Comparison of ENCODE assay signal across 10 mouse cellular contexts in genomic region chr8:84813059-84813458, GRCm38 (mm10). TPM values are rescaled to one million over a fixed set of nuclear protein-coding genes. Genes with fewer than 3 reads are reported as not detected.
DNase-seq lines count a peak whose midpoint lies in the region; ATAC-seq and TF ChIP-seq lines count a peak whose summit lies in the region.
"Had no signal": no experiment of that assay in that cellular context is flagged by ENCODE, and none has a peak within 500 bp of the region (broad histone marks: within the 10 kb centered on the region; RNA-seq: fewer than 3 reads in every experiment).

No protein-coding gene starts in this region.

- ATAC-seq in forebrain, postnatal 0 days: peak; percentile 44; the same call in 1 of the 2 replicates
- ATAC-seq in intestine, postnatal 0 days: no peak
- no peak for ATAC-seq in liver, postnatal 0 days
- peak; percentile 65; the same call in 1 of the 2 replicates for ATAC-seq in neutrophil, adult 5-6 weeks (ENCODE audit: extremely low read depth, insufficient number of reproducible peaks, low FRiP score, poor library complexity, severe bottlenecking)

- peaks cover 0 to 5% of the 10 kb centered on the region in 2 experiments; a peak in 3 of 4 replicates for H3K4me1 ChIP-seq in MEL (ENCODE audit: control insufficient read depth in 1 of 2, insufficient read depth in 2 of 2, low read length in 2 of 2)
- peaks cover 14% of the 10 kb centered on the region for H3K4me1 ChIP-seq in forebrain, postnatal 0 days (ENCODE audit: insufficient read depth)
- H3K4me1 ChIP-seq in intestine, postnatal 0 days (replicated peaks; ENCODE audit: control insufficient read depth, insufficient read depth, low read length): no peaks in the 10 kb centered on the region
- peaks cover 15% of the 10 kb centered on the region for H3K4me1 ChIP-seq in liver, postnatal 0 days (ENCODE audit: insufficient read depth)

- no peaks in the 10 kb centered on the region for H3K27me3 ChIP-seq in MEL (ENCODE audit: control insufficient read depth in 1 of 2, insufficient read depth in 2 of 2, low read length in 2 of 2)
- no peaks in the 10 kb centered on the region for H3K27me3 ChIP-seq in forebrain, postnatal 0 days (ENCODE audit: insufficient read depth, low read length)
- H3K27me3 ChIP-seq in intestine, postnatal 0 days (replicated peaks; ENCODE audit: control insufficient read depth, insufficient read depth, low read length): peaks cover 42% of the 10 kb centered on the region
- H3K27me3 ChIP-seq in liver, postnatal 0 days (ENCODE audit: insufficient read depth, low read length): peaks cover 14% of the 10 kb centered on the region

- H3K79me2 ChIP-seq in MEL (ENCODE audit: control insufficient read depth, insufficient read depth, low read length, poor library complexity): no peaks in the 10 kb centered on the region

- 0% methylated on average over 5 of the region's 5 CpGs for WGBS in forebrain, postnatal 0 days
- WGBS in intestine, postnatal 0 days: 3% methylated on average over 5 of the region's 5 CpGs
- WGBS in liver, postnatal 0 days (ENCODE audit: insufficient replicate concordance): 2% methylated on average over 5 of the region's 5 CpGs

- peak; percentile 97 for TF ChIP-seq RAD21 in MEL (IDR thresholded peaks at IDR 0.05; ENCODE audit: low read depth, low read length)

- TF ChIP-seq EP300 in MEL (IDR thresholded peaks at IDR 0.05; ENCODE audit: low read depth in 1 of 2, low read length in 2 of 2): no peak
- TF ChIP-seq EP300 in liver, postnatal 0 days (IDR thresholded peaks at IDR 0.05; ENCODE audit: low read depth): no peak

- no peak overlapping the region for H3K9ac ChIP-seq in MEL (ENCODE audit: control insufficient read depth, low read depth, low read length, poor library complexity, severe bottlenecking)
- peak overlapping the region; percentile 10; the same call in 1 of the 2 replicates for H3K9ac ChIP-seq in forebrain, postnatal 0 days
- no peak overlapping the region for H3K9ac ChIP-seq in intestine, postnatal 0 days (ENCODE audit: low read depth, low read length)
- H3K9ac ChIP-seq in liver, postnatal 0 days (replicated peaks): no peak overlapping the region

- H3K4me3 ChIP-seq in MEL (ENCODE audit: control insufficient read depth in 1 of 2, insufficient read depth in 1 of 2, low read depth in 2 of 2, low read length in 2 of 2): no peak overlapping the region
- no peak overlapping the region for H3K4me3 ChIP-seq in forebrain, postnatal 0 days (ENCODE audit: low read depth, low read length)
- no peak overlapping the region for H3K4me3 ChIP-seq in intestine, postnatal 0 days (ENCODE audit: low read depth, low read length)
- H3K4me3 ChIP-seq in liver, postnatal 0 days (ENCODE audit: low read depth, low read length): no peak overlapping the region
- H3K4me3 ChIP-seq: erythroblast, embryonic 14.5 days; myocyte had no signal

- peak; percentile 73 to 90 (median 90) for TF ChIP-seq CTCF in MEL (IDR thresholded peaks at IDR 0.05 in 2 of 3, conservative IDR thresholded peaks at IDR 0.05 in 1 of 3; ENCODE audit: control insufficient read depth in 1 of 3, insufficient read depth in 1 of 3, low read depth in 2 of 3, low read length in 3 of 3, poor library complexity in 1 of 3, severe bottlenecking in 1 of 3)
- peak; percentile 93 for TF ChIP-seq CTCF in forebrain, postnatal 0 days (IDR thresholded peaks at IDR 0.05; ENCODE audit: low read depth)
- peak; percentile 87 for TF ChIP-seq CTCF in intestine, postnatal 0 days (IDR thresholded peaks at IDR 0.05; ENCODE audit: low read depth)
- TF ChIP-seq CTCF in liver, postnatal 0 days (IDR thresholded peaks at IDR 0.05; ENCODE audit: low read depth): peak; percentile 94

- no peak overlapping the region for H3K4me2 ChIP-seq in forebrain, postnatal 0 days (ENCODE audit: low read depth)
- H3K4me2 ChIP-seq in intestine, postnatal 0 days (replicated peaks; ENCODE audit: low read depth): no peak overlapping the region
- H3K4me2 ChIP-seq in liver, postnatal 0 days (ENCODE audit: low read depth, low read length): no peak overlapping the region

- H3K36me3 ChIP-seq in MEL (ENCODE audit: control insufficient read depth in 1 of 2, insufficient read depth in 2 of 2, low read length in 2 of 2): peaks cover 0 to 2% of the 10 kb centered on the region in 2 experiments; a peak in 1 of 4 replicates
- no peaks in the 10 kb centered on the region for H3K36me3 ChIP-seq in forebrain, postnatal 0 days (ENCODE audit: insufficient read depth)
- H3K36me3 ChIP-seq in intestine, postnatal 0 days (ENCODE audit: control insufficient read depth, insufficient read depth): no peaks in the 10 kb centered on the region
- no peaks in the 10 kb centered on the region for H3K36me3 ChIP-seq in liver, postnatal 0 days (replicated peaks; ENCODE audit: insufficient read depth, low read length)

- H3K9me3 ChIP-seq in MEL (replicated peaks; ENCODE audit: insufficient read depth, low read length): no peaks in the 10 kb centered on the region
- H3K9me3 ChIP-seq in forebrain, postnatal 0 days (ENCODE audit: low read length): no peaks in the 10 kb centered on the region
- H3K9me3 ChIP-seq in intestine, postnatal 0 days (ENCODE audit: control insufficient read depth): no peaks in the 10 kb centered on the region
- H3K9me3 ChIP-seq in liver, postnatal 0 days (ENCODE audit: low read length): no peaks in the 10 kb centered on the region

- DNase-seq in 416B (ENCODE audit: low read depth): peak; percentile 83
- DNase-seq in MEL (ENCODE audit: low read depth, low spot score): peak; percentile 81
- peak; percentile 77 for DNase-seq in cerebellum, adult 11-12 months
- peak; percentile 93 for DNase-seq in forebrain, postnatal 0 days
- DNase-seq in liver, postnatal 0 days: peak; percentile 88
- DNase-seq in thymus, postnatal 0 days (ENCODE audit: low spot score): peak; percentile 84

- no peak overlapping the region for H3K27ac ChIP-seq in MEL (ENCODE audit: control insufficient read depth, low read depth, low read length)
- peak overlapping the region; percentile 87 for H3K27ac ChIP-seq in forebrain, postnatal 0 days (ENCODE audit: low read depth, low read length)
- H3K27ac ChIP-seq in intestine, postnatal 0 days (ENCODE audit: low read depth, low read length): no peak overlapping the region
- no peak overlapping the region for H3K27ac ChIP-seq in liver, postnatal 0 days (ENCODE audit: low read depth)

- TF ChIP-seq POLR2A in MEL (IDR thresholded peaks at IDR 0.05; ENCODE audit: control insufficient read depth in 1 of 2, insufficient read depth in 1 of 2, low read depth in 1 of 2, low read length in 2 of 2, poor library complexity in 1 of 2): no peak

RNA-seq across cellular contexts. Expression of gene Dand5, which starts 9.6 kb away (rescaled TPM):
- 1.4 and 1.7 TPM in 2 replicates for total RNA-seq in MEL (2012; rRNA removed)
- polyA plus RNA-seq in MEL (2012; ENCODE audit: insufficient read depth in 1 of 2, insufficient read length in 2 of 2, low read depth in 1 of 2, low replicate concordance in 2 of 2, missing spikeins in 1 of 2): 1 to 10 TPM in 1 of 2 experiments, not detected in 1; 2.2 TPM
- 4.7 and 6.9 TPM in 2 replicates for total RNA-seq in forebrain, postnatal 0 days (2014; rRNA removed)
- 8.2 and 10.0 TPM in 2 replicates for polyA plus RNA-seq in forebrain, postnatal 0 days (2015; fragmentation: Nextera tagmentation; extraction: Ambion mirVana)
- polyA plus RNA-seq in intestine, postnatal 0 days (2015; fragmentation: Nextera tagmentation; extraction: Ambion mirVana): 1.9 and 2.2 TPM in 2 replicates
- polyA plus RNA-seq in liver, postnatal 0 days (2015; fragmentation: Nextera tagmentation; extraction: Ambion mirVana): 2.4 and 2.5 TPM in 2 replicates
- total RNA-seq in neutrophil, adult 5-6 weeks (2017): 4.5 and 5.5 TPM in 2 replicates
- polyA plus RNA-seq in thymus, postnatal 0 days (2015; fragmentation: Nextera tagmentation; extraction: Ambion mirVana): 4.0 and 4.4 TPM in 2 replicates

RNA-seq across cellular contexts. Expression of gene Nfix, which starts 12.9 kb away (rescaled TPM):
- 11.3 and 14.4 TPM in 2 replicates for total RNA-seq in MEL (2012; rRNA removed)
- 10 to 100 TPM in 1 of 2 experiments, not detected in 1; 29.1 TPM for polyA plus RNA-seq in MEL (2012; ENCODE audit: insufficient read depth in 1 of 2, insufficient read length in 2 of 2, low read depth in 1 of 2, low replicate concordance in 2 of 2, missing spikeins in 1 of 2)
- 111 and 116 TPM in 2 replicates for total RNA-seq in forebrain, postnatal 0 days (2014; rRNA removed)
- 347 and 376 TPM in 2 replicates for polyA plus RNA-seq in forebrain, postnatal 0 days (2015; fragmentation: Nextera tagmentation; extraction: Ambion mirVana)
- 11.2 and 12.0 TPM in 2 replicates for polyA plus RNA-seq in intestine, postnatal 0 days (2015; fragmentation: Nextera tagmentation; extraction: Ambion mirVana)
- polyA plus RNA-seq in liver, postnatal 0 days (2015; fragmentation: Nextera tagmentation; extraction: Ambion mirVana): 4.7 and 5.4 TPM in 2 replicates
- 1.7 and 3.4 TPM in 2 replicates for total RNA-seq in neutrophil, adult 5-6 weeks (2017)
- 7.2 and 11.7 TPM in 2 replicates for polyA plus RNA-seq in thymus, postnatal 0 days (2015; fragmentation: Nextera tagmentation; extraction: Ambion mirVana)

RNA-seq across cellular contexts. Expression of gene Gadd45gip1, which starts 18.3 kb away (rescaled TPM):
- 47.5 and 51.8 TPM in 2 replicates for total RNA-seq in MEL (2012; rRNA removed)
- 10 to 100 TPM in 1 of 2 experiments, not detected in 1; 62.9 TPM for polyA plus RNA-seq in MEL (2012; ENCODE audit: insufficient read depth in 1 of 2, insufficient read length in 2 of 2, low read depth in 1 of 2, low replicate concordance in 2 of 2, missing spikeins in 1 of 2)
- 24.7 and 28.7 TPM in 2 replicates for total RNA-seq in forebrain, postnatal 0 days (2014; rRNA removed)
- 36.7 and 40.8 TPM in 2 replicates for polyA plus RNA-seq in forebrain, postnatal 0 days (2015; fragmentation: Nextera tagmentation; extraction: Ambion mirVana)
- polyA plus RNA-seq in intestine, postnatal 0 days (2015; fragmentation: Nextera tagmentation; extraction: Ambion mirVana): 36.3 and 37.6 TPM in 2 replicates
- 31.9 and 34.9 TPM in 2 replicates for polyA plus RNA-seq in liver, postnatal 0 days (2015; fragmentation: Nextera tagmentation; extraction: Ambion mirVana)
- 14.1 and 16.7 TPM in 2 replicates for total RNA-seq in neutrophil, adult 5-6 weeks (2017)
- polyA plus RNA-seq in thymus, postnatal 0 days (2015; fragmentation: Nextera tagmentation; extraction: Ambion mirVana): 56.4 and 57.4 TPM in 2 replicates

RNA-seq across cellular contexts. Expression of gene Rad23a, which starts 27.4 kb away (rescaled TPM):
- 62.6 and 66.7 TPM in 2 replicates for total RNA-seq in MEL (2012; rRNA removed)
- polyA plus RNA-seq in MEL (2012; ENCODE audit: insufficient read depth in 1 of 2, insufficient read length in 2 of 2, low read depth in 1 of 2, low replicate concordance in 2 of 2, missing spikeins in 1 of 2): 100 to 1,000 TPM in 1 of 2 experiments, not detected in 1; 155 TPM
- total RNA-seq in forebrain, postnatal 0 days (2014; rRNA removed): 32.2 and 55.3 TPM in 2 replicates
- 63.5 and 77.4 TPM in 2 replicates for polyA plus RNA-seq in forebrain, postnatal 0 days (2015; fragmentation: Nextera tagmentation; extraction: Ambion mirVana)
- 67.8 and 74.2 TPM in 2 replicates for polyA plus RNA-seq in intestine, postnatal 0 days (2015; fragmentation: Nextera tagmentation; extraction: Ambion mirVana)
- polyA plus RNA-seq in liver, postnatal 0 days (2015; fragmentation: Nextera tagmentation; extraction: Ambion mirVana): 154 and 164 TPM in 2 replicates
- 46.6 and 57.8 TPM in 2 replicates for total RNA-seq in neutrophil, adult 5-6 weeks (2017)
- 120 and 141 TPM in 2 replicates for polyA plus RNA-seq in thymus, postnatal 0 days (2015; fragmentation: Nextera tagmentation; extraction: Ambion mirVana)

RNA-seq across cellular contexts. Expression of gene Calr, which starts 33.7 kb away (rescaled TPM):
- 550 and 567 TPM in 2 replicates for total RNA-seq in MEL (2012; rRNA removed)
- 1,000 to 10,000 TPM in 1 of 2 experiments, not detected in 1; 1,110 TPM for polyA plus RNA-seq in MEL (2012; ENCODE audit: insufficient read depth in 1 of 2, insufficient read length in 2 of 2, low read depth in 1 of 2, low replicate concordance in 2 of 2, missing spikeins in 1 of 2)
- total RNA-seq in forebrain, postnatal 0 days (2014; rRNA removed): 470 and 505 TPM in 2 replicates
- 354 and 405 TPM in 2 replicates for polyA plus RNA-seq in forebrain, postnatal 0 days (2015; fragmentation: Nextera tagmentation; extraction: Ambion mirVana)
- polyA plus RNA-seq in intestine, postnatal 0 days (2015; fragmentation: Nextera tagmentation; extraction: Ambion mirVana): 474 and 507 TPM in 2 replicates
- 331 and 375 TPM in 2 replicates for polyA plus RNA-seq in liver, postnatal 0 days (2015; fragmentation: Nextera tagmentation; extraction: Ambion mirVana)
- 690 and 751 TPM in 2 replicates for total RNA-seq in neutrophil, adult 5-6 weeks (2017)
- 383 and 479 TPM in 2 replicates for polyA plus RNA-seq in thymus, postnatal 0 days (2015; fragmentation: Nextera tagmentation; extraction: Ambion mirVana)

Comparison
In these comparisons a context has a peak if more than half of its experiments do, and no peak if none do; other contexts are left out.
1. ATAC-seq: peak in forebrain, postnatal 0 days (single experiment) and neutrophil, adult 5-6 weeks (single experiment); none in intestine, postnatal 0 days (single experiment) and liver, postnatal 0 days (single experiment).
2. RNA of gene Nfix, which starts 12.9 kb away (polyA plus RNA-seq): 347 to 376 TPM in forebrain, postnatal 0 days; 29.1 TPM in MEL, 11.2 to 12.0 TPM in intestine, postnatal 0 days, 7.2 to 11.7 TPM in thymus, postnatal 0 days and 4.7 to 5.4 TPM in liver, postnatal 0 days; every median in the first group is over 10 times any median in the second.
3. Peak in every context shown above with its lines, with median percentiles within 50 percentile points of each other: DNase-seq and CTCF ChIP-seq.